Mouse (Mus musculus) ES-E14 (cell line): Measurements from ENCODE around the gene Cntn3. TPM values are rescaled to one million over a fixed set of nuclear protein-coding genes. Genes with fewer than 3 reads are reported as not detected.
A peak's percentile ranks its signal among the peaks of the same experiment; 100 is the strongest.

Source experiments
- DNase-seq: peaks from one replicate; pipeline ENCODE4 v3.0.0-alpha.2; 2013; ENCODE audit warnings: low read depth, low spot score
- H3K27ac ChIP-seq: 2 replicates; pipeline ENCODE4 v1.5.1; 2012; ENCODE audit warnings: low read depth, mild to moderate bottlenecking, low read length, moderate library complexity, mixed read lengths; ENCODE audit not compliant: poor library complexity, insufficient read depth, severe bottlenecking
- H3K36me3 ChIP-seq: 2 replicates; pipeline ENCODE4 v1.6.1; 2012; ENCODE audit warnings: mild to moderate bottlenecking, low read length, moderate library complexity, mixed read lengths; ENCODE audit not compliant: control insufficient read depth, poor library complexity, insufficient read depth, severe bottlenecking
- H3K4me1 ChIP-seq, 2 experiments: fragments of 150-350 bp in 1 of 2; sonication (generic) in 1 of 2; 2 replicates each; pipeline ENCODE4 v1.6.1; 2012; ENCODE audit warnings: low read length in 2 of 2, mild to moderate bottlenecking in 1 of 2, mixed read lengths in 1 of 2; ENCODE audit not compliant: control insufficient read depth in 2 of 2, insufficient read depth in 2 of 2, poor library complexity in 1 of 2
- H3K4me3 ChIP-seq, 2 experiments: fragments of 150-350 bp in 1 of 2; sonication (generic) in 1 of 2; 2 replicates each; pipeline ENCODE4 v1.5.1; 2012; ENCODE audit warnings: low read length in 2 of 2, low read depth in 1 of 2, mild to moderate bottlenecking in 1 of 2, mixed read lengths in 1 of 2; ENCODE audit not compliant: insufficient read depth in 1 of 2, poor library complexity in 1 of 2, severe bottlenecking in 1 of 2
- H3K9ac ChIP-seq: 2 replicates; pipeline ENCODE4 v1.6.1; 2012; ENCODE audit warnings: low read depth, mild to moderate bottlenecking, low read length, mixed read lengths; ENCODE audit not compliant: poor library complexity, insufficient read depth, severe bottlenecking
- H3K9me3 ChIP-seq: fragments of 150-350 bp; sonication (generic); 2 replicates; pipeline ENCODE4 v1.6.1; 2012; ENCODE audit warnings: low read depth, mild to moderate bottlenecking, low read length; ENCODE audit not compliant: control insufficient read depth, insufficient read depth
- CHD2 ChIP-seq: IDR thresholded peaks from 2 replicates; pipeline ENCODE4 v1.6.1; 2014; ENCODE audit warnings: mild to moderate bottlenecking, low read depth, low read length, inconsistent platforms
- HCFC1 ChIP-seq: IDR thresholded peaks from 2 replicates; pipeline ENCODE4 v1.6.1; 2012; ENCODE audit warnings: low read length, inconsistent platforms, borderline replicate concordance; ENCODE audit not compliant: insufficient read depth
- MAFK ChIP-seq: IDR thresholded peaks from 2 replicates; pipeline ENCODE4 v1.6.1; 2014; ENCODE audit warnings: mild to moderate bottlenecking, low read depth, low read length, inconsistent platforms; ENCODE audit not compliant: insufficient read depth
- ZC3H11A ChIP-seq: IDR thresholded peaks from 2 replicates; pipeline ENCODE4 v1.6.1; 2012; ENCODE audit warnings: low read depth, mild to moderate bottlenecking, inconsistent platforms, low read length, borderline replicate concordance
- ZNF384 ChIP-seq: IDR thresholded peaks from 2 replicates; pipeline ENCODE4 v1.6.1; 2012; ENCODE audit warnings: low read depth, low read length, inconsistent platforms
- in situ Hi-C, 2 experiments: fragments of 600-800 bp; cut with MboI; formaldehyde crosslinking; loops; one replicate each; pipeline ENCODE4 v1.15.1; 2025; ENCODE audit warnings: low sequenced_read_pairs in 2 of 2, inconsistent platforms in 1 of 2; ENCODE audit not compliant: unreplicated experiment in 2 of 2
- total RNA-seq: library from RNA; depleted of rRNA; stranded (reverse); fragments of 300-350 nt; gene quantifications from 2 replicates; pipeline ENCODE4 v1.2.3, GENCODE M21; 2012

The Cntn3 gene
- total RNA-seq, 1 experiment = 0.27 TPM

DNA sequence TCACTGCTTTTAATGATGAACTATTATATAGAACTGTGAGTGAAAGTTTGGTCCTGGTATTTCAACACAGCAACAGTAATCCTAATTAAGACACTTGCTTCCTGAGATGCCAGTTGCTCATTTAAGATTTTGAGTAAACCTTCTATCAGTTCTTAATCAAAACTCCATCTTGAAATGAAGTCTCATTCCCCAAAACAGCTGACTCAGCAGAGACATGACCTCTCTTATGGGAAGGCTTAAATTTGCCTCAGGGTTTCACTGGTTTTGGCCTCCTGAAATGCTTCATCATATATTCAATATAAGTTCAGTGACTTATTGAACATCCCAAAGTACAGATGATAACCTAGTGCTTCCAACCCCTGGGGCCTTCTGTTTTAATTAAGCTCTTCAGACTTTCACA lies 13.2 kb upstream of the Cntn3 start:
- TF ChIP-seq MAFK (peak; percentile 87), ZNF384 (no peak)

DNA sequence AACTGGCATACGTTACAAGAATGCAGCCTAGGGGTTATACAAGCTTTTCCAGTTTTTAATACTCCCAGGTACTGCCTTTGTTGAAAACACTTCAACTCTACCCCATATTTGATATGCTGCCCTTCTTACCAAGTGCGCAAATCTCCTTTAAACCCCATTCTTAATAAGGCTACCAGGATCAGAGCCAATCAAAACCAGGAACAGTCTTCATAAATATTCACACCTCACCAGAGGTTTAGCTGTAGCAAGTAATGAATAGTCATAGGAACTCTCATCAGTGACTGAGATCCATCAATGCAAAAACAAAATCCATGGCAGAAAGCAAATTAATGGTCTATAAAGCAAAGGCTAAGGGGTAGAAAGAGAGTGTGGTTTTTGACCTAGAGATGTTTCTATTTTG lies 10.7 kb upstream of the Cntn3 start:
- H3K4me1 ChIP-seq = no peaks in the 10 kb centered on the region
- no peak for DNase-seq
- no peaks in the 10 kb centered on the region for H3K36me3 ChIP-seq
- no peak for TF ChIP-seq MAFK
- TF ChIP-seq HCFC1 = no peak
- TF ChIP-seq CHD2 = no peak
- TF ChIP-seq ZC3H11A = no peak
- no peak for TF ChIP-seq ZNF384
- H3K27ac ChIP-seq = no peak overlapping the region
- in situ Hi-C loops = no loop called here
- H3K9me3 ChIP-seq = peaks cover 10% of the 10 kb centered on the region; the same call in 1 of the 2 replicates
- no peak overlapping the region for H3K9ac ChIP-seq
- H3K4me3 ChIP-seq = no peak overlapping the region

More for the DNA sequence above, 13.2 kb upstream of the Cntn3 start:
- no peak overlapping the region for H3K4me3 ChIP-seq
- in situ Hi-C loops = no loop called here
- DNase-seq = no peak
- 0 out of 2 replicates have a peak, but pooled peaks cover 2% of the 10 kb centered on the region for H3K9me3 ChIP-seq
- H3K36me3 ChIP-seq = no peaks in the 10 kb centered on the region
- H3K27ac ChIP-seq = no peak overlapping the region
- no peak overlapping the region for H3K9ac ChIP-seq
- H3K4me1 ChIP-seq = no peaks in the 10 kb centered on the region

DNA sequence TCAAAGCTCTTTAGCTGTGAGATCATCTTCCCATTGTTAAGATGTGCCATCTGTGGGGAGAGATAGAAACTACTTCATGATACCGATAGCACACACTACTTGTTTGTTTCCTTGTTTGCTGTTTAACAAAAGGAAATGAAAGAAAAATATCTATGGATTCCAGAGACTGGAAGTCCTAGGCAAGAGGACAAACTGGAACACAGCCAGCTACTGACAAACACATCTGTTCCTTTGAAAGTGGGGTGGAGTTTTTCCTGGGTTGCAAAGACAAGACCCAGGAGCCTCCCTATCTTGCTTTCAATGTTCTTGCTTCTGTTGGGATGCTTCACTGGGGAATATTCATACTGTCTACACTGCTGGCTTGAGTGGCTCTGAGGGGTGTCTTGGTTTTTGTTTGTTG lies 5.4 kb downstream of the Cntn3 start:
- Histone ChIP-seq H3K4me3 (no peak overlapping the region), H3K9ac (no peak overlapping the region), H3K27ac (no peak overlapping the region), H3K4me1 (no peaks in the 10 kb centered on the region), H3K36me3 (no peaks in the 10 kb centered on the region), H3K9me3 (no peaks in the 10 kb centered on the region)
- TF ChIP-seq ZNF384 (no peak), CHD2 (no peak), HCFC1 (no peak), ZC3H11A (no peak), MAFK (no peak)
- in situ Hi-C loops = no loop called here
- no peak for DNase-seq

DNA sequence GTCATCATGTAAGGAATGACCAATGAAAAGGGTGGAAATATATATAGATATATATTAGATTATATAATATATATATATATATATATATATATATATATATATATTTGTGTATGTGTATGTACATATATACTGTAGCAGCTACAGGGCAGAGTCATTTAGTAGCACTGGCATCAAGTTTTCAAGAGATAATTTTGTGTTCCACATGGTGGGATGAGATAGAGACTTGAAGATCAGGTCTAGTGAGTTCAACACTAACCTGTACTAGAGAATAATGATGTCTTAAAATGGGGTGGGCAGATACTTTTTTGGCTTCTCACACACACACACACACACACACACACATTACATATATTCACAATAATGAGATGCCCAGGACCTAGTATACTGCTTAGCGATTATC lies 7.7 kb downstream of the Cntn3 start:
- in situ Hi-C loops = no loop called here
- Histone ChIP-seq H3K4me3 (no peak overlapping the region), H3K9me3 (no peaks in the 10 kb centered on the region), H3K9ac (no peak overlapping the region), H3K36me3 (no peaks in the 10 kb centered on the region), H3K27ac (no peak overlapping the region), H3K4me1 (no peaks in the 10 kb centered on the region)
- no peak for TF ChIP-seq MAFK
- no peak for TF ChIP-seq ZC3H11A
- no peak for TF ChIP-seq CHD2
- DNase-seq = no peak

DNA sequence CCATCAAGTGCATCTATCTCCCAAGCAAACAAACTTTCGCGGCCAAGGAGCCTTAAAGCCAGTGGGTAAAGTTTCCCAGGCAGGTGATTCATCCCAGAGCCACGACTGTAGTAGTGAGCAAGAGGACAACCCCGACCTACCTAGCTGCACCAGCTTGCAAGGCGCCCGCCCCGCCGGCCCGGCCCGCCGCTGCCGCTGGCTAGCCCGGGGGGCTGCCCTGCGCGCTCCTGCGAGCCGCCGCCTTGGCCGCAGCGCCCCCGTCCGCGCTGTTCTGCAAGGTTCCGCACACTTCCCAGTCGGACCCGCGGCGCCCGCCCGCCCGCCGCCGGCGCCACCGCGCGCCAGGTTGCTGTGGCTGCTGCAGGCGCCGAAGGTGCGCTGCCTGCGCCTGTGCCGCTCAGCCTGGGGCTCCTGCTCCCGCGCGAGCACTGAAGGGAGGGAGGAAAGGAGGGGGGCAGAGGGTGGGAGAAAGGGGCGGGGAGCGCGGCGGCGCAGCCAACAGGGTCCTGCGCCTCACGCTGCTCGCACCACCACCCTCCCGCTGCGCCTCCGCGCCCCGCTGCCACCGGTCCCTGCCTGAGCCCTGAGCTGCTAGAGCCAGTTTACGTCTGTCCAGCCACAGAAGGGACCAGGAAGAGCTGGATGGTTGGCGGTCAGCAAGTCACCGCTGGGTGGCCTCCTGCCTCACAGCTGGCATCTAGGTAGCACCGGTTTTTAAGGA lies 8.7 kb downstream of the Cntn3 start:
- Histone ChIP-seq H3K9ac (peak overlapping the region; percentile 71), H3K27ac (no peak overlapping the region), H3K4me1 (no peaks in the 10 kb centered on the region), H3K36me3 (no peaks in the 10 kb centered on the region), H3K9me3 (no peaks in the 10 kb centered on the region), H3K4me3 (peak overlapping the region; percentile 69 to 74)
- peak; percentile 55 for DNase-seq
- TF ChIP-seq MAFK (no peak), CHD2 (no peak), ZC3H11A (no peak), ZNF384 (no peak)
- in situ Hi-C loops = no loop called here
